Mouse (Mus musculus) megakaryocyte, embryonic 14.5 days (primary cell): ENCODE results near the gene Yeats4.

Experiments
- FLI1 ChIP-seq: IDR thresholded peaks from 2 replicates; pipeline ENCODE4 v1.6.1; 2012; ENCODE audit warnings: low read length, inconsistent platforms, mixed read lengths
- GATA1 ChIP-seq: IDR thresholded peaks from 3 replicates; pipeline ENCODE4 v1.6.1; 2012; ENCODE audit warnings: mixed read lengths, low read length, inconsistent platforms, borderline replicate concordance

GRCm38 (mm10) chr10:117196696-117197095 is 27.6 kb downstream of the Yeats4 start:
- TF ChIP-seq GATA1 = no peak
- no peak for TF ChIP-seq FLI1
